Mouse (Mus musculus): ENCODE data around the gene Scp2d1.
"Not testable (repeated sequence)": the region's sequence is repeated elsewhere in the genome, so short reads cannot be mapped to it uniquely, and the experiment has no call there.

Scp2d1 gene

DNA sequence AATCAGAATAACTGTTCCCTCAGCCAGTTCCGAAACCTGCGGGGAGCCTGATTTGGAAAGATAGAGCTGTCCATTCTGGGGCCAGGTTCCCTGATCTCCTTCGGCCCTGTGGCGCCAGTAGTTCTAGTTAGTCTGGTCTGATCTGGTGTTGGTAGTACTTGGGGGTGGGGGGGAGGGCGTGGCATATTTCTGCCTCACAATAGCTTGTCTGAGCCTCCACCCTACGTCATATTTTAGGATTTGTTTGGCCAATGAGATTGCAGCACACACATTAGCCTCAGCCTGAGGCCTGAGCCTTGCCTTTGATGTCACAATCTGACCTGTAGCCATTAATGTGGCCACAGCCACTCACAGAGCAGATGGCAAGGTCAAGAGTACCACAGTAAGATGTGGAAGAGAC lies at the start of gene Scp2d1:
Gene Scp2d1, plus strand, starts transcription at position 301 of the 400 bp plus-strand sequence.
- DNase-seq (ENCODE audit: extremely low spot score): not testable (repeated sequence)

DNA sequence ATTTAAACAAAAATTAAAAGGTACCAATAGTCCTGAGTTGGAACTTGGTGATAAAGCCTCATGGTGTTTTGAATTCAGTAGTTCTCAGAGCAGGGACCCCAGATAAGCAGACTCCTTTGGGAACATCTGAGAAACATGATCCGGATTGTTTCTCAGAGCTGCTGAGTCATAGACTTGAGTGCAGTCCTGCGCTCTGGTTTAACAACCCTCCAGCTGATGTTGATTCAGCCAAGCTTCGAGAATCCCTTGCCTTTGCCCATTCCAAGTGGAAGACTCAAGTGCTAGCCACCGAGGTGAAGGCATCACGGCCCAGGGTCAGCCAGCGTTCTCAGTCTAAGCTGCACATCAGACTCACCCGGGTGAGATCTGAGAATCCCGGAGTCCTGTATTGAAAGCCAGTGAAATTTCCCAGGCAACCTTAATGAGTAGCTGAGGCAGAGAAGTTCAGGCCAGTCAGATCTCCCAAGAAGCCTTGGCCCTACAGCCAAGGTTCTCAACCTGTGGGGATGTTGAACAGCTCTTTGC lies 48.8 kb upstream of the Scp2d1 start:
- no peak for DNase-seq (ENCODE audit: extremely low spot score)

DNA sequence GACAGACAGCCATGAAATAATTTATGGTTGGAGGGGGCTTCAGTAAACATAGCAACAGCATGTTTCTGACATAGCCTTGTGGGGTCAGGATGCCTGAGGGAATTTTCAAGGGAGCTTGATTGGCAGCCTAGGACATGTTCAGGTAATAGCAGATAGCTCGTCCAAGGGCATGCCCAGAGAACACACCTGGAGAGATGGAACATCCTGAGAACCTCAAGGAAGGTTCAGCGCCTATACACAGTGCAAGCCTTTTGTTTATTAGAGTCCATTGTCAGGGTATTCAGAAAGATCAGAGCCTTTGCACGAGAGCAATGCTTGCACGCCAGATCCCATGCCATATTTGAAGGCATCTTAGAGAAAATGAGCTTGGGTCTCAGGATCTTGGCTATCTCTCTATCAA lies 47.8 kb upstream of the Scp2d1 start:
- DNase-seq (ENCODE audit: extremely low spot score): no peak

DNA sequence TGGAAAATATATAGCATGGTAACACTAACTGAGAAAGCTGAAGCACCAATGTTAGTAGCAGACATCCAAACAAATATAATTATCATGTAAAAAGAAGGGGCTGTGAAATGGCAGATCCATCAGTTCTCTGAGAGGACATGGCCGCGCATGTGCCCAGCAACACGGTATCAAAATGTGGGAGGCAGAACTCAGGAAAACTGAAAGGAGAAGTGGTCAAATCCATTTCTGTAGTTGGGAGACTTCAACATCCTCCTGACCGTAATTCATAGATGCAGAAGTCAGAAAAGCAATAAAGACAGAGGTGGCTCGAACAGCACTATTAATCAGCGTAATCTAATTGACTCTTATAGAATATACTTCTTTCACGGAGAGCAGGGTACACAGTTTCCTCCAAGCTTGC lies 44.2 kb upstream of the Scp2d1 start:
- no peak for DNase-seq (ENCODE audit: extremely low spot score)

DNA sequence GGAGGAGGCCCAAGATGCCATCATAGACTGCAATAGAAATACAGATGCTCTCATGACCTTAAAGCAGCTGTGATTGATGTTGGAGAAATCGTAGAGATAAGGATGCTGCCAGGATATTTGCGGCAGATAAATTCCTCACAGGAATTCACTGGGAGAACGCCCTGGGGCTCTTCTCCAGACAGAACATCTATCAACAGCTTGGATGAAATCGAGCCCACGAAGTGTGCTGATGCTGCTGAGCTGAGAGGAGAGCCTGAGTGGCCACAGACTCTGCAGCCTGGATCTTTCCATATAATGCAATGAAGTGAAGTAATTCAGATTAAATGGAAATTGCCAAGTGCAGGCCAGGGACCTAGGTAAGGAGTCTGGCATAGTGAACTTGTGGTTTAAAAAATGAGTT lies 42.7 kb upstream of the Scp2d1 start:
- no peak for DNase-seq (ENCODE audit: extremely low spot score)

DNA sequence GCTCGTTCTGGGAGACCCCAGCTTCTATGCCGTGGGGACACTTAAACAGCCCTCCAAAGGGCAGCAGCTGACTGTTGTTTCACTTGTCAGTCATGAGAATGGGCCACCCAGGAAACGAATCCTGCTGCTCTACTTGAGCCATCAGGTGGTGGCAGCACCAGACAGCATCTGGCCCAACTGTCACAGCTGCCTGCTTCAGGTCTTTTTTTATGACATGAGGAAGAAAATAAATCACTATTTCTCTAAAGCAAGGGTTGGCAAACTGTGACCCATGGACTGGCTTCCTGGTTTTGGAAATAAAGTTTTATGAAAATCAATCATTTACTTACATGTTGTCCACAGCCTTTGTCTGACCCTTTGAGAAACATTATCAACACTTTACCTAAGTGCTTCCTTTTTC lies 41.6 kb upstream of the Scp2d1 start:
- DNase-seq (ENCODE audit: extremely low spot score): no peak

DNA sequence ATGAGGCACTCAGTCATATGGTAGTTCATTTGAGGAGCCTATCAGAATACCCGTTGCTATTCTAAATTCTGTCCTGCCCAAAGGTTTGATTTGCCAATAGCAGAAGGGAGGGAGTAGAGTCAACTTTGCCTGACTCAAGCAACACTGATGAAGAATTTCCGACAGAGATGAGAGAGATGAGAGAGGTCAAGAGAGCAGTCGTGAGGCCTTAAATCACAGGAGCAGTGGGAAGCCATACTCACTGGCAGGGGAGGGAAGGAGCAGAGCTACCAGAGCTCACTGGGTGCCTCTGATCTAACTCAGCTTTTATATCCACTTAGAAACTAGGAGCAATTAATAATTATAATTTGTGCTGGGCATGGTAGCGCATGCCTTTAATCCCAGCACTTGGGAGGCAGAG lies 41.0 kb upstream of the Scp2d1 start:
- no peak for DNase-seq (ENCODE audit: extremely low spot score)

DNA sequence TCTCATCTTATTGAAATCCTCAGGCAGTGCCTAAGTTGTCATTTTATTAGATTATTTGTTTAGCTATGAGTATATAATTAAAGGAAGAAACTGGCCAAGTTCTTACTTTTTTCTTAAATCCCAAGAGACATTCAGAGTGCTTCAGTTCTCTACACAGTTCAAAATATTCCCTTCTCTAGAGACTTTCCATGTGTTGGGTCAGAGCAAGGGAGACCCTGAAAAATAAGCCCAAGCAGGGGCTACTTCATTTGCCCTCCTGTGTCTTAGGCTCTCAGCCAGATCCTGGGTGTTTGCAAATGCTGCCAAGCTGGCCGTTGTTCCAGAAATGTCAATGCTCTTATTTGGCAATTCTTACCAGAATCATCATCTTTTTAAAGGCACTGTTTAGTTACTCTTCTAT lies 40.3 kb upstream of the Scp2d1 start:
- DNase-seq (ENCODE audit: extremely low spot score): no peak

DNA sequence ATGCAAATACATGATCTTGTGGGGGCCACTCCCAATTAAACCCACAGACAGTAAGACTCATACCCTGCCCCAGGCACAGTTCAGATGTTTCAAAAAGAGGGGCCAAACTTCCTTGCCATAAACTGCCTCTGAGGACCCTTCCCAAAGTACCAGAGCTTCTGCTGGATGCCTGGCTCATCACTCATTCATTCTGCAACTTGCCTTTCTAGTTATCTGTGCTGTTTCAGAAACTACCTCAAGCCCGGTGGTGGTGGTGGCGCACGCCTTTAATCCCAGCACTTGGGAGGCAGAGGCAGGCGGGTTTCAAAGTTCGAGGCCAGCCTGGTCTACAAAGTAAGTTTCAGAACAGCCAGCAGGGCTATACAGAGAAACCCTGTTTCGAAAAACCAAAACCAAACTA lies 39.6 kb upstream of the Scp2d1 start:
- DNase-seq (ENCODE audit: extremely low spot score): no peak

DNA sequence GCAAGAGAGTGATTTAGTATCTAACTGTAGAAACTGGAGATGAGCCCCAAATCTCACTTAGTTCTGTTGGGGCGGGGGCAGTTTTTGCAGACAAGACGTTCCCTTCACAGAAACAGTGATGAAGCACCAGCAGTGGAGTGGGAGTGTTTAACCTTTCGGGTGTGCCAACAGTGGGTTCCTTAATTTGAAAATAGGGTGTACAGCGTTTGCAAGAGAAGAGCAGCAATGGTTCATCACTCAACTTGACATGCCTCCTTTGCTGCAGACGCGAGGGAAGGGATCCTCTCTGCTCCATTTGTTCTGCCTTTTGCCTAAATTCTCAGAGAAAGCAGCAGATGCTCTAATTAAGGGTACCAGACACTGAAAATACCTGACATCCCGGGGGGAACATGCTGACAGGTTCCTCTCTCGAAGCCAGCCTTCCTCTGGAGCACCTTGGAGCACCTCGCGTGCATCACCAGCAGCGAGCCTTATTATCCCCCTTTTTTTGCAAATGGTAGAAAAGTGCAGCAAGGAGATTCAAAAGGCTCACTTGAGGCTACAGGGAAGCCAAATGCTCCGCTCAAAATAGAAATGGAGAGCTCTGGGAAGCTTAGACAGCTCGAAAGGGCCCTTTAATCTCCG lies 31.7 kb upstream of the Scp2d1 start:
- DNase-seq (ENCODE audit: extremely low spot score): no peak

DNA sequence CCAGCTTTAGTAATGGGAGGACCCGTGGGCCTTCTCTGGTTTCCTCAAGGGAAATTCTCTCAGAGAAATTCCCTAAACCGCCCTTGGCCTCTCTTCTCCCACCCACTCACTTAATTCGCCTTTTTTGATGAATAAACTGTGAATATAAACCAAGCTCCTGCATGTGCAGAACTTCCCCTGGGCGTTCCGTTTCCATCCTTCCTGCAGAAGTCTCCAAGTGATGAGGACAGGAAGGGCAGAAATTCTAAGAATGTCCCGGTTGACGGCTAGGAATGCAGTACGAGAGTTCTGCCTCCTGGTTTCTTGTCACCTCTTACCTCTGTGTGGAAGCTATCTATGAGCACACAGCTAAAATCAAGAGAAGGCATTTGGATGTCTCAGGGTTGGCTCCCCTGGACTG lies 25.9 kb upstream of the Scp2d1 start:
- DNase-seq (ENCODE audit: extremely low spot score): no peak

DNA sequence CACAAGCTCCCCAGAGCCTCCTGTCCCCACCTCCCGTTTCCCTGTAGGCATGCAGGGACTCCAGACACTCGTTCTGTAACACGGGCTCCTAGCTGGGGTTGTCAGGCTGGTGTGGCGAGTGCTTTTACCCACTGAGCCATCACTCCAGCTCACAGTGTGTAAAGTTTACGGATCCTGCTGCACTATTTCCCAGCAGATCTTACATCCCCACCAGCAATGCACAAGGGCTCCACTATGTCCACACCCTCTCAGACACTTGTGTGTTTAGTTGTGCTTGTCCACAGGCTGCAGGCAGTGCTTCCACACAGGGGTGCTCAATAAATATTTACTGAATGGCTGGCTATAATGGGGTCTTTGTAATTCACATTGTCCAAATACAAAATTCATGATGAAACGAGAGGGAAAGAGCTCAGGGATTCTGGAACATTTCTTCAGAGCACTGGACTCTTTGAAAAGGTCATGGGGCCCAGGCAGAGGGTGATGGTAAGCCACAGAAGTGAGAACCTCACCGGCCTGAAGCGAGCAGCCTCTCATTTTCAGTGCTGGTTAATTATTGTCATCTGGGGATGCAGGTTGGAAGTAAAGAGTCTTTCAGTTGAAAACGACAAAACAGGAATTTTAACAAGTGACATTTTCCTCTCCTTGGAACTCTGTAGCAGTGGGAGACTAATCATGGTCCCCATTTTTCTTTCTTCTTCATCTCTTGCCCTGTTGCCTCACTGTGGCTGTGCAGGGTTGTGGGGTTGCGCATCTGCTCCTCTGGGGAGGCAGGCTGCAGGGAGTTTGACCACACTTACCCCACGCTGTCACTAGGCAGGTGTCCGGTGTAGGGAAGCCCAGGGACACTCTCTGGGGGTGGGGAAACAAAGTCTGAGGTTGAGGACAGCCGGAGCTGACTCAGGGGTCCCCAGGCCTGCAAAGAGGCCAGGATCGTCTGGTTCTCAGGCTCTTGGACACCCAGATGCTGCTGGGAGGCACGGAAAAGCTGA lies 15.4 kb upstream of the Scp2d1 start:
- no peak for DNase-seq (ENCODE audit: extremely low spot score)

DNA sequence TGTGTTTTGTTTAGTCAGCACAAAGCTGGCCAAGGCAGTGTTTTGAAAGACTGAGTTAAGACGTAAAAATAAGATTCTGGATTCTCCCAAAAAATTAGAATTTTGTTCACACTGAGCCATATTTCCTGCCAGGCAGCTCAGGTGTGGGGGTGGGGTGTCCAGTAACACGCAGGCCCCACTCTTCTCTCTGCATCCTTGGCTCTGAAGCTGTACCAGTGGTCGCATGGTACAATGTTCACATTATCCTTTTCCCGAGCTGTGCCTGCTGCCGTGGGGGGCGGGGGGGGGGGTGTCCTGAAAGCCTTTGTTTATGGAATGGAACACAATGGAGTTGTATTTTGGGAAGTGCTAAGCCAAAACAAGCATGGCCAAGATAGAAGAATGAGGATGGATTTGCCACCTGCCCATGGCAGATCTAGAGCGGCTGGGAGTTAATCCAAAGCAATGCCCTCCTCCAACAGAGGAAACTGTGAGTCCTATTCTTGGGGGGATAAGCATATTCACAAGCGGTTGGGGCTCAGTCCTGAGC lies 5.1 kb downstream of the Scp2d1 start:
- no peak for DNase-seq (ENCODE audit: extremely low spot score)

DNA sequence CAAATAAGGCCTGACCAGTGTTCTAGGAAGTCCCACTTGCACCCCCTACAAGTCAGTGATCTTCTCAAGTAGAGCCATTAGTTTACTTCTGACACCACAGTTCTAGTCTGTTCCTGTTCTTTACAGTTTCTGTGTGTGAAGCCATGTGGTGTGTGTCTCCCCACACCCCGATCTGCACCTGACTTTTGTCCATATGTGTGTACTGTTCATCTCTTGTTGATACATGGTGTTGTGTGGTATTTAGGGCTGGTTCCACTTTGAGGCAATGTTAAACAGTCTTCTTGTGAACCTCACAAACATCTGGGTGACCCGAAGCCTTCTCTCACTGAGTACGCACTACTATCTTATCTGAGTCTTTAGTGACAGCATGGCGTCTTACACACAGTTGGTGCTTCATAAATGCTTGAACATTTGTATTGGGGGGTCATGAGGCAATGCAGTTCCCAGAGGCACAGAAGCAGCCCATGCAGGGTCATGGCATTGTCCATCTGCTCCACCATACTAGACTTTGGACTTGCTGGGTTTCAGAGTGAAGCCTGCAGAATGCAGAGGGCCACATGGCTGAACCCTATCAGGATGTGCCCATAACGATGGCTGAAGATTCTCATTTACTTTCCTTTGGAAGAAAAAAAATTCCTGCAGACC lies 13.3 kb downstream of the Scp2d1 start:
- no peak for DNase-seq (ENCODE audit: extremely low spot score)

DNA sequence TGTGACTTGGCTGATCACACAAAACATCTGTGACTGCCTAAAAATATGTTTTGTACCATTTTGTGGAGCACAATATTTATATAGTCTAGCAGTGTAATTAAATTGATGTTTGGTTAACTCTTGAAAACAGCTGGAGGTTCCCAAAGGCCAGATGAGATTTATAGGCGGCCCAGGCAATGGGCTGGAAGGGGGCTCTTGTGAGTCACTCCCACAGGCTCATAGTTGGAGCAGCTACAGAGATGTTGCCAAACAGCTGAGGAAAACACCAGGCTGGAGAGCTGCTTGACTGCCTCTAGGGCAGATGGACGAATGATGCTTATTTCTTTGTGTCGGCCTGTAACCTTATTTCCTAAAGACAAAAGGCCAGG lies 13.8 kb downstream of the Scp2d1 start:
- DNase-seq (ENCODE audit: extremely low spot score): no peak

DNA sequence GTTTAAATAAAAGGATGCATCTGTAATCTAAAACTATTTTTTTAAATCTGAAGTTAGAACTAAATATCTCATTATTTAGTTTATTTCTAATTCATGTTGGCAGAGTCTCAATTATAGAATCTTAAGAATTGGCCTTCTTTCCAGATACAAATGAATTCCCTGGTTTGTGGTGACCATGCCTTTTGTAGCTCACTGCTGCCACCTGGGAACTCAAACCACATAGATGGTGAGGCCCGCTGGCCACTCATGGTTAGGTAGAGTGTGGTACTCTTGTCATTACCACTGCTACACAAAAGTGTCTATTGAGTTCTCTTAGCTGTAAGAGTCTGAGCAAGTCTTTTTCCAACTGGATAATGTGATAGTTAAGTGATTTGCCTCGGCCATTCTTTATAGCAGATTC lies 45.4 kb downstream of the Scp2d1 start:
- DNase-seq (ENCODE audit: extremely low spot score): no peak

All from embryo, embryonic 9.5 days (tissue).